Mouse (Mus musculus) mammary gland, adult 2 months (tissue): ENCODE data around the gene Gm21905. TPM values are rescaled to one million over a fixed set of nuclear protein-coding genes. Genes with fewer than 3 reads are reported as not detected.

Source experiments
- polyA plus RNA-seq: library from polyadenylated mRNA; depleted of rRNA; stranded (reverse); fragments of >200 nt; gene quantifications from 2 replicates; pipeline ENCODE4 v1.2.3, GENCODE M21; 2012; ENCODE audit warnings: low replicate concordance; rRNA removed

The Gm21905 gene
- polyA plus RNA-seq: not detected in 2 replicates

DNA sequence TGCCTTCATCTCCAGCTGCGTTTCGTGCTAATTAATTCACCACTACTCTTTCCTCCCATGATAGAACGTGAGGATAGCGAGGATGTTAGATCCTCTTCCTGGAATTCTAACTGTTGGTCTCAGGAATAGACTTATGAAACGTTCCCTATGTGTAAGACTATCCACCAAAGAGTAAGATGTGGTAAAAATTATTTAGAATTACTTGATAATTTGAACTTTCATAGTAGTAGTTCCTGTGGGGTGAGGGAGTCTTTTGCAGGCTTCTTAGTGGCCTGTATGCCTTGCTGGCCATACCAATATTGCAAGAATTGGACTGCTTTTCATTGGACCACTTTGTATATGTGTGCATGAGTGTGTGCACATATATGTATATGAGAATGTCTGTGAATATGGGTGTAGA, at the start of gene Gm21905:
Gene Gm21905, minus strand, starts transcription at position 101 of the 400 bp plus-strand sequence.

DNA sequence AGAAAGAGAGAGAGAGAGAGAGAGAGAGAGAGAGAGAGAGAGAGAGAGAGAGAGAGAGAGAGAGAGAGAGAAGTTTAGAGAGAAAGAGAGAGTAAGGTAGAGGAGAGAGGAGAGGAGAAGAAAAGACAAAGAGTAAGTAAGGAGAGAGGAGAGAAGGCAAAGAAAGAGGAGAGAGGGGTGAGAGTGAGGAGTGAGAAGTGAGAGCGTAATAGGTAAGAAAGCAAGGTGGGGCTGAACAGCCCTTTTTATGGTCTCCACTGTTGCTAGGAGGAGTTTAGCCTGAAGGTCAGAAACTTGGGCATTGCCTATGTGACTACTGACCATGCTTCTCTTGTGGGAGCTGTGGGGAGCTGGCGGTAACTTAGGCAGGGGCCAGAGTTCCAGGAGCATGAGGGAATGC, 4.9 kb downstream of the Gm21905 start, which contains the start of gene Gm5108:
Gene Gm5108, plus strand, starts transcription at position 301 of the 400 bp plus-strand sequence.

Other genes starting within 250 kb of the Gm21905 start
- 11.1 and 44.1 TPM in 2 replicates for gene Atp8a1, start 99.0 kb downstream of the Gm21905 start, polyA plus RNA-seq
- gene Gm5108, start 4.8 kb downstream of the Gm21905 start, polyA plus RNA-seq: not detected in 2 replicates
- not detected in 2 replicates for gene Grxcr1, start 85.4 kb upstream of the Gm21905 start, polyA plus RNA-seq